In the genomic region with DNA sequence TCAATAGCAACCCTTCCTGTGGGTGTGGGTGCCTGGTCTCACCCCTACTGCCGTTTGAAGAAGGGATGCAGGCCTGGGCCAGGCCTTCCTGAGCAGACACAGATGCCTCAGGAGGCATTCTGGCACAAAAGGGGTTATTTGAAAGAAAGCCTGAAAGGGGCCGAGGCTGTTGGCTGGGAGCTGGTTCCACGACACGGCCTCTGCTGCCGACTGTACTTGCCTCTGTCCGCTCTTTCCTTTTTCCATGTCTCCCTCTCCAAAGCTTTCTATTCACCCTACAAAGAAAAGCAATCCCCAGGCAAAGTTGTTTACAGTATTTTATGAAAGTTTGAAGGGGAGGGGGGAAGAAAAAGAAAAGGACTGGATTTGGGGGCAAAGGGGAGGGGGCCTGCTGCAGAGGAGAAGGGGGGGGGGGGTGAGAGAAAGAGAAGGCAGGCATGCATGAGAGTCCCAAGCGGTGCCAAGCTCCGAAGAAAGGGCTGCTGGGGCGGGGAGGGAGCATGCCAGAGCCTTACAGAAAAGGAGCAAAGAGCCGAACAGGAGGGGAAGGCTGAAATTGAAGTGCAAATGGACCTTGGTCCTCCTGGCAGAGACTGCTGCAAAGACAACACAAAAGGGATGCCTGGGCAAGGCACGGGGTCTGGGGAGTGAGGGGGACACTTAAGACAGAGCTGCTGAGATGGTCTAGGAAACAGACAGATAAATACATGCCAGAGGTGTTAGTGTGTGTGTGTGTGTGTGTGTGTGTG, we compare ENCODE assay signal across 8 mouse cellular contexts.
A peak's percentile ranks its signal among the peaks of the same experiment; 100 is the strongest.
DNase-seq lines count a peak whose midpoint lies in the region; ATAC-seq and TF ChIP-seq lines count a peak whose summit lies in the region.

No protein-coding gene starts in this region.

- no peak overlapping the region for H3K9ac ChIP-seq in lung, postnatal 0 days (replicated peaks; ENCODE audit: low read depth)
- peak overlapping the region; percentile 57; the same call in 1 of the 2 replicates for H3K9ac ChIP-seq in embryonic facial prominence, embryonic 13.5 days
- no peak overlapping the region for H3K9ac ChIP-seq in hindbrain, embryonic 15.5 days
- H3K9ac ChIP-seq in midbrain, embryonic 13.5 days (replicated peaks): 0 out of 2 replicates have a peak overlapping the region, but pooled peaks have one; percentile 11

- ATAC-seq in lung, postnatal 0 days: no peak
- peak; percentile 35 for ATAC-seq in embryonic facial prominence, embryonic 13.5 days (ENCODE audit: insufficient number of reproducible peaks, insufficient read depth, low FRiP score, low TSS enrichment, low read depth)
- peak; percentile 88 for ATAC-seq in hindbrain, embryonic 15.5 days (ENCODE audit: low FRiP score, low read depth)
- peak; percentile 84 for ATAC-seq in midbrain, embryonic 13.5 days

- peak overlapping the region; percentile 32; the same call in 1 of the 2 replicates for H3K4me2 ChIP-seq in lung, postnatal 0 days (replicated peaks; ENCODE audit: low read depth, low read length)
- H3K4me2 ChIP-seq in embryonic facial prominence, embryonic 13.5 days: peak overlapping the region; percentile 37
- H3K4me2 ChIP-seq in hindbrain, embryonic 15.5 days: peak overlapping the region; percentile 31
- peak overlapping the region; percentile 34 for H3K4me2 ChIP-seq in midbrain, embryonic 13.5 days (replicated peaks)

- H3K4me1 ChIP-seq in lung, postnatal 0 days (ENCODE audit: insufficient read depth, low read depth, low read length): peaks cover 23% of the 10 kb centered on the region
- peaks cover 50% of the 10 kb centered on the region for H3K4me1 ChIP-seq in embryonic facial prominence, embryonic 13.5 days
- peaks cover 54% of the 10 kb centered on the region for H3K4me1 ChIP-seq in hindbrain, embryonic 15.5 days (replicated peaks)
- H3K4me1 ChIP-seq in midbrain, embryonic 13.5 days (replicated peaks): peaks cover 48% of the 10 kb centered on the region

- no peak overlapping the region for H3K4me3 ChIP-seq in lung, postnatal 0 days (ENCODE audit: low read depth, low read length)
- no peak overlapping the region for H3K4me3 ChIP-seq in embryonic facial prominence, embryonic 13.5 days
- H3K4me3 ChIP-seq in hindbrain, embryonic 15.5 days: no peak overlapping the region
- no peak overlapping the region for H3K4me3 ChIP-seq in midbrain, embryonic 13.5 days (replicated peaks)

- peak overlapping the region; percentile 47 for H3K27ac ChIP-seq in lung, postnatal 0 days (ENCODE audit: low read length)
- H3K27ac ChIP-seq in embryonic facial prominence, embryonic 13.5 days: peak overlapping the region; percentile 85
- H3K27ac ChIP-seq in hindbrain, embryonic 15.5 days (replicated peaks): peak overlapping the region; percentile 85
- H3K27ac ChIP-seq in midbrain, embryonic 13.5 days: peak overlapping the region; percentile 90

- DNase-seq in lung, postnatal 0 days (ENCODE audit: low spot score): peak; percentile 35
- DNase-seq in lung, postnatal 25 days (ENCODE audit: low spot score): no peak
- no peak for DNase-seq in adrenal gland, adult 2 months
- DNase-seq in B cell, adult 2 months: no peak
- no peak for DNase-seq in spleen, postnatal 10 days (ENCODE audit: low spot score in 2 of 2)

- no peaks in the 10 kb centered on the region; the same call in 1 of the 2 replicates for H3K27me3 ChIP-seq in lung, postnatal 0 days (replicated peaks; ENCODE audit: insufficient read depth, low read length)
- peaks cover 18% of the 10 kb centered on the region for H3K27me3 ChIP-seq in embryonic facial prominence, embryonic 13.5 days
- peaks cover 12% of the 10 kb centered on the region; the same call in 1 of the 2 replicates for H3K27me3 ChIP-seq in hindbrain, embryonic 15.5 days
- H3K27me3 ChIP-seq in midbrain, embryonic 13.5 days: peaks cover 38% of the 10 kb centered on the region

- no peak for TF ChIP-seq CTCF in lung, postnatal 0 days (IDR thresholded peaks at IDR 0.05)

- H3K9me3 ChIP-seq in lung, postnatal 0 days (ENCODE audit: low read length): no peaks in the 10 kb centered on the region
- H3K9me3 ChIP-seq in embryonic facial prominence, embryonic 13.5 days: no peaks in the 10 kb centered on the region
- no peaks in the 10 kb centered on the region for H3K9me3 ChIP-seq in hindbrain, embryonic 15.5 days
- no peaks in the 10 kb centered on the region for H3K9me3 ChIP-seq in midbrain, embryonic 13.5 days

- WGBS in lung, postnatal 0 days: 11% methylated on average over 10 of the region's 11 CpGs
- 9% methylated on average over 11 of the region's 11 CpGs for WGBS in embryonic facial prominence, embryonic 13.5 days
- 4% methylated on average over 11 of the region's 11 CpGs for WGBS in hindbrain, embryonic 15.5 days
- 2% methylated on average over 11 of the region's 11 CpGs for WGBS in midbrain, embryonic 13.5 days

- H3K36me3 ChIP-seq in lung, postnatal 0 days (ENCODE audit: insufficient read depth, low read length): no peaks in the 10 kb centered on the region
- H3K36me3 ChIP-seq in embryonic facial prominence, embryonic 13.5 days: no peaks in the 10 kb centered on the region
- H3K36me3 ChIP-seq in hindbrain, embryonic 15.5 days: no peaks in the 10 kb centered on the region
- no peaks in the 10 kb centered on the region for H3K36me3 ChIP-seq in midbrain, embryonic 13.5 days

- no peak for TF ChIP-seq EP300 in lung, postnatal 0 days (IDR thresholded peaks at IDR 0.05)

Comparison
In these comparisons a context has a peak if more than half of its experiments do, and no peak if none do; other contexts are left out.
1. H3K9ac ChIP-seq: peak in embryonic facial prominence, embryonic 13.5 days (single experiment) and midbrain, embryonic 13.5 days (single experiment); none in lung, postnatal 0 days (single experiment) and hindbrain, embryonic 15.5 days (single experiment).
2. Peak in every context shown above with its lines, with median percentiles within 50 percentile points of each other: H3K27ac ChIP-seq and H3K4me2 ChIP-seq.